Mouse (Mus musculus): Measurements from ENCODE around the gene Flnb. TPM values are rescaled to one million over a fixed set of nuclear protein-coding genes. Genes with fewer than 3 reads are reported as not detected.

The Flnb gene
- polyA plus RNA-seq, 1 experiment: not detected

GRCm38 (mm10) chr14:7839950-7840514, 22.3 kb downstream of the Flnb start:
- Histone ChIP-seq H3K4me1 (ENCODE audit: control insufficient read depth, insufficient read depth, low read length) (peaks cover 11% of the 10 kb centered on the region; the same call in 1 of the 2 replicates), H3K4me3 (ENCODE audit: insufficient read depth, low read depth, low read length) (no peak overlapping the region), H3K27ac (ENCODE audit: insufficient read depth, low read depth, low read length) (no peak overlapping the region)
- WGBS: 82% methylated on average over 8 of the region's 8 CpGs
- TF ChIP-seq POLR2A (IDR thresholded peaks at IDR 0.05; ENCODE audit: insufficient read depth, low read depth, low read length): no peak
- no peak for TF ChIP-seq CTCF (IDR thresholded peaks at IDR 0.05; ENCODE audit: insufficient read depth, low read depth, low read length)

- Histone ChIP-seq H3K4me3 (ENCODE audit: insufficient read depth, low read depth, low read length) (no peak overlapping the region), H3K4me1 (ENCODE audit: control insufficient read depth, insufficient read depth, low read length) (peaks cover 11% of the 10 kb centered on the region), H3K27ac (ENCODE audit: insufficient read depth, low read depth, low read length) (no peak overlapping the region)
- WGBS: 72% methylated on average over 15 of the region's 15 CpGs
- TF ChIP-seq CTCF (IDR thresholded peaks at IDR 0.05; ENCODE audit: insufficient read depth, low read depth, low read length): no peak
These were observed 25.0 kb downstream of the Flnb start for GRCm38 (mm10) chr14:7842631-7843332.

DNA sequence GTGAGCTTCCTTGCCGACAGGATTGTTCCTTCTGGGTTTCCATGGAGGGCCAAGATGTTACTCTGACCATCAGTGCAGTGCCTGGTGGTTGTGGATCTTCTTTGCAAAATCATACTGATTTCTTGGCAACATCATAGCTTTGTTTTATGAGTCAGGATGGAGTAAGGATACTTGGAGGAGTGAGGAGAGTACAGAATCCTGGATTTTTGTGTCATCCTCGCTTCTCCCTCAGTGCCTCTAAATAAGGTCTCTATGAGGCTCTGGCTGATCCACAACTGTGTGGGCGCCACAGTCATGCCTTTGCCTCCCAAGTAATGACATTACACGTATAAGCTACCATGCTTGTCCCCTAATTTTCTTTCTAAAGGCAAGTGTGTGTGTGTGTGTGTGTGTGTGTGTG, 28.9 kb downstream of the Flnb start:
- no peak for TF ChIP-seq POLR2A (IDR thresholded peaks at IDR 0.05; ENCODE audit: insufficient read depth, low read depth, low read length)
- no peak for TF ChIP-seq CTCF (IDR thresholded peaks at IDR 0.05; ENCODE audit: insufficient read depth, low read depth, low read length)
- H3K27ac ChIP-seq (ENCODE audit: insufficient read depth, low read depth, low read length): no peak overlapping the region
- WGBS: 68% methylated on average over 4 of the region's 4 CpGs
- peaks cover 20% of the 10 kb centered on the region for H3K4me1 ChIP-seq (ENCODE audit: control insufficient read depth, insufficient read depth, low read length)
- H3K4me3 ChIP-seq (ENCODE audit: insufficient read depth, low read depth, low read length): no peak overlapping the region

DNA sequence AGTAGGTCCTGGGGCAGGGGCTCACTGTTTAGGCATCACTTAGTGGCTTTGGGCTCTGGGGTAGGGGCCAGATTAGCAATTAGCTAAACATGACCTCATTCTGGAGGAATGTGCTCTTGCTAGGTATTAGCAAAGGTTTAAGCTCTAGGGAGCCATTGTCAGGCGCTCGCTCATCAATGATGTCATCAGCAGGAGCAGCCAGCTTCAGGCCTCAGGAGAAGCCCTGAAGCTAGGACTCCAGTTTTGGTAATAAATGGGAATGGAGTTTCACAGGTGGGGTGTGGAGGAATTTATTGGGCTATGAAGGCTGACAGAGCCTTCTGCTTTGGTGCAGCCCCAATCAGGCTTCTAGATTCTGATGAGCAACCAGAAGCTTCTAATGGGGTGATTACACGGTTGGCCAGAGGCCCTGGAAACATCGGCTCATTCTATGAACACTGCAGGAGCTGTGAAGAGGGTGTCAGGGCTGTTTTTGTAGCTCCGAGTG, 30.0 kb downstream of the Flnb start:
- TF ChIP-seq POLR2A (IDR thresholded peaks at IDR 0.05; ENCODE audit: insufficient read depth, low read depth, low read length) (no peak), CTCF (IDR thresholded peaks at IDR 0.05; ENCODE audit: insufficient read depth, low read depth, low read length) (no peak)
- peaks cover 19% of the 10 kb centered on the region for H3K4me1 ChIP-seq (ENCODE audit: control insufficient read depth, insufficient read depth, low read length)
- WGBS: 45% methylated on average over 5 of the region's 5 CpGs
- no peak overlapping the region for H3K4me3 ChIP-seq (ENCODE audit: insufficient read depth, low read depth, low read length)
- peak overlapping the region; percentile 11; the same call in 1 of the 2 replicates for H3K27ac ChIP-seq (ENCODE audit: insufficient read depth, low read depth, low read length)

DNA sequence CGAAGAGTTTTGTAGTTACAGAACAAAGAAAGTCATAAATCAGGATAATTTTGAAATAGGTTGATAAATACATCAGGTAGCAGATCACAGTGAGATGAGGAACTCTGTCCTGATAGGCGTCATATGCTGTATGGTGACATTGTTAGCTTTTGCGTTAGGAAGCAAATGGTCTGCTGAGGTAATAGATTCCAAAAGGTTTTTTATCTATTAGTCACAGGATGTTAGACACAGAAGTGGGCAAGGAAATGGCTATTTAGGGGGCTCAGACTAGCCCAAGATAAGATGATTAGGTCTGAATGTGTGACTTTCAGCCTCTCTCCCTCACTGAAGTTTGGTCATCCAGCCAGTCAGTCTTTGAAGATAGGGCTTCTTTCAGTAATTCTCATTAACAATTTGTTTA, 33.2 kb downstream of the Flnb start:
- Histone ChIP-seq H3K4me3 (ENCODE audit: insufficient read depth, low read depth, low read length) (no peak overlapping the region), H3K27ac (ENCODE audit: insufficient read depth, low read depth, low read length) (no peak overlapping the region), H3K4me1 (ENCODE audit: control insufficient read depth, insufficient read depth, low read length) (peaks cover 23% of the 10 kb centered on the region)
- WGBS: 87% methylated on average over 3 of the region's 3 CpGs
- no peak for TF ChIP-seq CTCF (IDR thresholded peaks at IDR 0.05; ENCODE audit: insufficient read depth, low read depth, low read length)
- no peak for TF ChIP-seq POLR2A (IDR thresholded peaks at IDR 0.05; ENCODE audit: insufficient read depth, low read depth, low read length)

DNA sequence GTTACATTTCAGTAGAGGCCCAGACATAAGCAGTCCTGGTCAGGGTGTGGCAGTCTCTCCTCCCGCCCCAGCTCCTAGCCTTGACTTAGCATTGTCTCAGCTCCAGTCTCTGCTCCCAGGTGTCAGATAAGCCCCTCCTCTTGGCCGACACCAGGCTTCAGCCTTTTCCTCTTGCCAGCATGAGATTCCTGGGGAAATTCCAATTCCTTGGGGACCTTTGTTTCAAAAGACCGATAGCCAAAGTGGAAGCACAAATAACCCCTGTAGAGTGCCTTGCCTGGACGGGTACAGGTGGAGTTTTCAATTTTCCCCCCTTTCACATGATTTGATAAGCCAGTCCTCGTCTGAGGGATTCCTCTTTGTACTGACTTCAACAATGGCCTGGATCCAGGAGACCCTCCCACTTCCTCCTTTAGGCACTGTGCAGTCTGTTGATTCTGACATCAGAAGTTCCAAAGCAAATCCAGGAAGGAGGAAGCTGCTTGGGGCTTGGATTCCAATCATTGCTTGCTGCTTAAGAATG, 33.8 kb downstream of the Flnb start:
- no peak overlapping the region for H3K27ac ChIP-seq (ENCODE audit: insufficient read depth, low read depth, low read length)
- no peak overlapping the region for H3K4me3 ChIP-seq (ENCODE audit: insufficient read depth, low read depth, low read length)
- TF ChIP-seq CTCF (IDR thresholded peaks at IDR 0.05; ENCODE audit: insufficient read depth, low read depth, low read length): no peak
- no peak for TF ChIP-seq POLR2A (IDR thresholded peaks at IDR 0.05; ENCODE audit: insufficient read depth, low read depth, low read length)
- H3K4me1 ChIP-seq (ENCODE audit: control insufficient read depth, insufficient read depth, low read length): peaks cover 23% of the 10 kb centered on the region
- WGBS: 51% methylated on average over 5 of the region's 5 CpGs

DNA sequence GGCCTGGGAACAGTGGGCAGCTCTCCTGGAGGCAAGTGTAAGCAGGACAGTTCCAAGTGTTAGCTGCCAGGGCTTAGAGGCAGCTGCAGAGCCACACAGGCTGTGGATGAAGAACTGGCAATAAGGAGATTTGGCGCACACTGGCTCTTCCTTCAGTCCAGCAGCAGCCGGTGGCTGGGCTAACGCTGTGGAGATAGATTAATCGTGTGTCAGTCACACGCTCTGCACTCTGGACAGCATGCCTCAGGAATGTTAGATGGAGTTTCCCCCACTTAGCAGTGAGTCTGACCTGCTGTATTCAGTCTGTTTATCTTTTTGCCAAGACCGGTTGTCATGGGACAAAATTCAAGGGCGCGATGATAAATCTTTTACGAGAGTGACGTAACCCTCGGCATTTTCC, 35.9 kb downstream of the Flnb start:
- Histone ChIP-seq H3K4me1 (ENCODE audit: control insufficient read depth, insufficient read depth, low read length) (peaks cover 13% of the 10 kb centered on the region), H3K27ac (ENCODE audit: insufficient read depth, low read depth, low read length) (no peak overlapping the region), H3K4me3 (ENCODE audit: insufficient read depth, low read depth, low read length) (no peak overlapping the region)
- 58% methylated on average over 11 of the region's 11 CpGs for WGBS
- no peak for TF ChIP-seq CTCF (IDR thresholded peaks at IDR 0.05; ENCODE audit: insufficient read depth, low read depth, low read length)
- TF ChIP-seq POLR2A (IDR thresholded peaks at IDR 0.05; ENCODE audit: insufficient read depth, low read depth, low read length): no peak

DNA sequence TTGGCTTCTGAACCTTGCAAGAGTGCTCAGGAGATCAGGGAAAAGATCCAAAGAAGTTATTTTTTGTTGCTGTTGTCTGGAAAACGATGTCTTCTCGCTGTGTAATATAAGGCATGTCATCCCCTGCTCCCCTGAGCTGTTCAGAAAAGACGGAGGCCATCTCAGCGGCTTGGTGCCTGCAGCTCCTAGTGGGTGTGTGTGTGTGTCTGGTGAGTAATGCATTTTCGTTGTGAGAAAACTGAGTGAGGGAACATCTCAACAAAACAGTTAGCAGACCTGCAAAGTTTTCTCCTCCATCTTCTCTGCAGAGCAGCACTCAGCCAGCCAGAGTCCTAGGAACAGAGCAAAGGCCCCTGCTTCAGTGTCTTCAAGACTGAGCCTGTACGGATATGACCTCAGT, 36.6 kb downstream of the Flnb start:
- no peak for TF ChIP-seq POLR2A (IDR thresholded peaks at IDR 0.05; ENCODE audit: insufficient read depth, low read depth, low read length)
- TF ChIP-seq CTCF (IDR thresholded peaks at IDR 0.05; ENCODE audit: insufficient read depth, low read depth, low read length): no peak
- 55% methylated on average over 6 of the region's 6 CpGs for WGBS
- Histone ChIP-seq H3K4me1 (ENCODE audit: control insufficient read depth, insufficient read depth, low read length) (peaks cover 13% of the 10 kb centered on the region), H3K4me3 (ENCODE audit: insufficient read depth, low read depth, low read length) (no peak overlapping the region), H3K27ac (ENCODE audit: insufficient read depth, low read depth, low read length) (no peak overlapping the region)

DNA sequence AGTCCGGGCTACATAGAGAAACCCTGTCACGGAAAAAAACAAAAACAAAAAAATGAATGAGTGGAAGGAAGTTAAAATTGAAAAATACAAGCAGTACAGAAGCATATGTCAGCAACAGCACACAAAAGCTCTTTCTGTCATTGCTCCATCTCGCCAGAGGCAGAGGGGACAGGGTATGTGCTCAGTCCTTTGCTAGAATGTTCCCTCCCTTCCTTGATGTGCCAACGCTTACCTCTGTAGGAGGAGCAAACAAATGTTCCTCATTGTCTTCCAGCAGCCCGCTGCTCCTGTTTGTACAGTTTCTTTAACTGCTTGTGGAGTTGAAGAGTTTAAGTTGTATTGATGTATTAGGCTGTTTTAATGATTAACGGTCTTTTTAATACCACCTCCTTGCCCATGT, 37.3 kb downstream of the Flnb start:
- Histone ChIP-seq H3K4me1 (ENCODE audit: control insufficient read depth, insufficient read depth, low read length) (peaks cover 13% of the 10 kb centered on the region), H3K4me3 (ENCODE audit: insufficient read depth, low read depth, low read length) (no peak overlapping the region), H3K27ac (ENCODE audit: insufficient read depth, low read depth, low read length) (no peak overlapping the region)
- WGBS: 65% methylated on average over 6 of the region's 6 CpGs
- no peak for TF ChIP-seq CTCF (IDR thresholded peaks at IDR 0.05; ENCODE audit: insufficient read depth, low read depth, low read length)
- no peak for TF ChIP-seq POLR2A (IDR thresholded peaks at IDR 0.05; ENCODE audit: insufficient read depth, low read depth, low read length)
